10 mouse cellular contexts compared by ENCODE assay signal in genomic region chr6:61042667-61043523, GRCm38 (mm10).
A peak's percentile ranks its signal among the peaks of the same experiment; 100 is the strongest.
DNase-seq lines count a peak whose midpoint lies in the region; ATAC-seq and TF ChIP-seq lines count a peak whose summit lies in the region.
"Had no signal": no experiment of that assay in that cellular context is flagged by ENCODE, and none has a peak within 500 bp of the region (broad histone marks: within the 10 kb centered on the region; RNA-seq: fewer than 3 reads in every experiment).

No protein-coding gene starts in this region.

- peaks cover 23% of the 10 kb centered on the region for H3K4me1 ChIP-seq in forebrain, embryonic 10.5 days
- H3K4me1 ChIP-seq in hindbrain, embryonic 11.5 days (replicated peaks; ENCODE audit: control insufficient read depth, insufficient read depth, low read length), result no peaks in the 10 kb centered on the region
- peaks cover 15% of the 10 kb centered on the region for H3K4me1 ChIP-seq in neural tube, embryonic 14.5 days (ENCODE audit: control insufficient read depth, insufficient read depth, low read length)
- H3K4me1 ChIP-seq: heart, embryonic 13.5 days had no signal

- TF ChIP-seq CTCF in left cerebral cortex, adult 2 months (IDR thresholded peaks at IDR 0.05), result no peak

- peaks cover 15% of the 10 kb centered on the region for H3K27me3 ChIP-seq in forebrain, embryonic 10.5 days (ENCODE audit: poor library complexity, severe bottlenecking)
- peaks cover 8% of the 10 kb centered on the region; the same call in 1 of the 2 replicates for H3K27me3 ChIP-seq in hindbrain, embryonic 11.5 days (ENCODE audit: control insufficient read depth, insufficient read depth, low read length)
- no peaks in the 10 kb centered on the region for H3K27me3 ChIP-seq in neural tube, embryonic 14.5 days (ENCODE audit: control insufficient read depth, insufficient read depth, low read length)
- H3K27me3 ChIP-seq: heart, embryonic 13.5 days had no signal

- no peak overlapping the region for H3K4me3 ChIP-seq in forebrain, embryonic 10.5 days
- no peak overlapping the region for H3K4me3 ChIP-seq in hindbrain, embryonic 11.5 days (ENCODE audit: low read depth, low read length)
- H3K4me3 ChIP-seq in left cerebral cortex, adult 2 months, result peak overlapping the region; percentile 36
- H3K4me3 ChIP-seq in neural tube, embryonic 14.5 days (ENCODE audit: low read depth, low read length), result no peak overlapping the region
- H3K4me3 ChIP-seq: heart, embryonic 13.5 days; myocyte had no signal

- peak overlapping the region; percentile 58; the same call in 1 of the 2 replicates for H3K27ac ChIP-seq in forebrain, embryonic 10.5 days
- H3K27ac ChIP-seq in hindbrain, embryonic 11.5 days (ENCODE audit: low read depth, low read length), result peak overlapping the region; percentile 77
- H3K27ac ChIP-seq in left cerebral cortex, adult 2 months, result no peak overlapping the region
- peak overlapping the region; percentile 86 for H3K27ac ChIP-seq in neural tube, embryonic 14.5 days (ENCODE audit: low read depth, low read length)
- H3K27ac ChIP-seq: heart, embryonic 13.5 days had no signal

- peak; percentile 24 for DNase-seq in forebrain, embryonic 10.5 days (ENCODE audit: extremely low spot score, low spot score)
- DNase-seq in hindbrain, embryonic 11.5 days (ENCODE audit: low spot score), result peak; percentile 69
- peak; percentile 8 to 20 for DNase-seq in left cerebral cortex, adult 2 months (ENCODE audit: extremely low spot score in 1 of 2, low spot score in 2 of 2)
- DNase-seq in spleen, postnatal 36 days (ENCODE audit: low spot score in 2 of 2), result no peak
- DNase-seq in adrenal gland, postnatal 10 days, result no peak

- WGBS in forebrain, embryonic 10.5 days, result 58% methylated on average over 15 of the region's 15 CpGs
- WGBS in hindbrain, embryonic 11.5 days, result 42% methylated on average over 15 of the region's 15 CpGs
- 15% methylated on average over 15 of the region's 15 CpGs for WGBS in neural tube, embryonic 14.5 days

- H3K36me3 ChIP-seq in forebrain, embryonic 10.5 days (replicated peaks), result no peaks in the 10 kb centered on the region
- no peaks in the 10 kb centered on the region for H3K36me3 ChIP-seq in hindbrain, embryonic 11.5 days (ENCODE audit: control insufficient read depth, insufficient read depth, low read length)
- H3K36me3 ChIP-seq in neural tube, embryonic 14.5 days (ENCODE audit: control insufficient read depth, insufficient read depth, low read length), result no peaks in the 10 kb centered on the region
- H3K36me3 ChIP-seq: heart, embryonic 13.5 days had no signal

- no peak overlapping the region for H3K9ac ChIP-seq in hindbrain, embryonic 11.5 days (ENCODE audit: low read depth, low read length)
- H3K9ac ChIP-seq in neural tube, embryonic 14.5 days (replicated peaks; ENCODE audit: low read depth, low read length), result no peak overlapping the region; the same call in 1 of the 2 replicates
- H3K9ac ChIP-seq: heart, embryonic 13.5 days had no signal

- no peaks in the 10 kb centered on the region for H3K9me3 ChIP-seq in forebrain, embryonic 10.5 days
- H3K9me3 ChIP-seq in hindbrain, embryonic 11.5 days (ENCODE audit: control insufficient read depth, low read length), result no peaks in the 10 kb centered on the region
- H3K9me3 ChIP-seq in neural tube, embryonic 14.5 days (ENCODE audit: control insufficient read depth, low read length), result no peaks in the 10 kb centered on the region
- H3K9me3 ChIP-seq: heart, embryonic 13.5 days had no signal

- intact Hi-C loops in left cerebral cortex, adult 2 months (cut with DNase I), result no loop called here

- ATAC-seq in hindbrain, embryonic 11.5 days (ENCODE audit: low FRiP score), result peak; percentile 95
- peak; percentile 96 for ATAC-seq in neural tube, embryonic 14.5 days (ENCODE audit: low read depth)
- ATAC-seq in granulocyte monocyte progenitor cell, adult 5-6 weeks (replicated peaks; ENCODE audit: poor library complexity, severe bottlenecking), result no peak
- no peak for ATAC-seq in megakaryocyte-erythroid progenitor cell, adult 5-6 weeks (replicated peaks; ENCODE audit: low FRiP score, low TSS enrichment, poor library complexity, severe bottlenecking)

- no peak overlapping the region for H3K4me2 ChIP-seq in hindbrain, embryonic 11.5 days (replicated peaks; ENCODE audit: low read depth, low read length)
- peak overlapping the region; percentile 36; the same call in 1 of the 2 replicates for H3K4me2 ChIP-seq in neural tube, embryonic 14.5 days (ENCODE audit: low read depth, low read length)
- H3K4me2 ChIP-seq: heart, embryonic 13.5 days had no signal

Comparison
In these comparisons a context has a peak if more than half of its experiments do, and no peak if none do; other contexts are left out.
1. DNase-seq: peak in forebrain, embryonic 10.5 days (single experiment), hindbrain, embryonic 11.5 days (single experiment) and left cerebral cortex, adult 2 months (2 of 2); none in spleen, postnatal 36 days (0 of 2) and adrenal gland, postnatal 10 days (single experiment).
2. ATAC-seq: peak in hindbrain, embryonic 11.5 days (single experiment) and neural tube, embryonic 14.5 days (single experiment); none in granulocyte monocyte progenitor cell, adult 5-6 weeks (single experiment) and megakaryocyte-erythroid progenitor cell, adult 5-6 weeks (single experiment).